Mouse (Mus musculus): ENCODE data around the gene Myf6. TPM values are rescaled to one million over a fixed set of nuclear protein-coding genes. Genes with fewer than 3 reads are reported as not detected.

Gene Myf6
- total and polyA plus RNA-seq, 3 experiments, result not detected

GRCm38 (mm10) chr10:107506397-107506796 lies 11.9 kb upstream of the Myf6 start:
- Histone ChIP-seq H3K9me3 (replicated peaks; ENCODE audit: insufficient read depth, low read length) (no peaks in the 10 kb centered on the region), H3K79me2 (ENCODE audit: control insufficient read depth, insufficient read depth, low read length, poor library complexity) (no peaks in the 10 kb centered on the region), H3K27me3 (ENCODE audit: control insufficient read depth in 1 of 2, insufficient read depth in 2 of 2, low read length in 2 of 2) (no peaks in the 10 kb centered on the region; a peak in 1 of 4 replicates), H3K4me1 (ENCODE audit: control insufficient read depth in 1 of 2, insufficient read depth in 2 of 2, low read length in 2 of 2) (no peaks in the 10 kb centered on the region), H3K36me3 (ENCODE audit: control insufficient read depth in 1 of 2, insufficient read depth in 2 of 2, low read length in 2 of 2) (no peaks in the 10 kb centered on the region), H3K27ac (ENCODE audit: control insufficient read depth, low read depth, low read length) (no peak overlapping the region), H3K4me3 (ENCODE audit: control insufficient read depth in 1 of 2, insufficient read depth in 1 of 2, low read depth in 2 of 2, low read length in 2 of 2) (no peak overlapping the region), H3K9ac (ENCODE audit: control insufficient read depth, low read depth, low read length, poor library complexity, severe bottlenecking) (no peak overlapping the region)
- no peak for TF ChIP-seq RAD21 (IDR thresholded peaks at IDR 0.05; ENCODE audit: low read depth, low read length)
- no peak for TF ChIP-seq USF1 (IDR thresholded peaks at IDR 0.05; ENCODE audit: low read depth, low read length)
- no peak for TF ChIP-seq MAZ (IDR thresholded peaks at IDR 0.05; ENCODE audit: low read depth, low read length)
- TF ChIP-seq NELFE (IDR thresholded peaks at IDR 0.05; ENCODE audit: low read depth, low read length), result no peak
- TF ChIP-seq MEF2A (IDR thresholded peaks at IDR 0.05; ENCODE audit: extremely low read depth, insufficient replicate concordance, low read depth, low read length, poor library complexity, severe bottlenecking), result no peak
- no peak for TF ChIP-seq ETS1 (IDR thresholded peaks at IDR 0.05; ENCODE audit: low read depth, low read length)
- TF ChIP-seq CHD2 (IDR thresholded peaks at IDR 0.05; ENCODE audit: low read length), result no peak
- TF ChIP-seq RCOR1 (IDR thresholded peaks at IDR 0.05; ENCODE audit: low read depth, low read length), result no peak
- no peak for TF ChIP-seq TAL1 (IDR thresholded peaks at IDR 0.05; ENCODE audit: low read length)
- no peak for TF ChIP-seq E2F4 (IDR thresholded peaks at IDR 0.05; ENCODE audit: borderline replicate concordance, low read depth, low read length)
- TF ChIP-seq MAFK (IDR thresholded peaks at IDR 0.05; ENCODE audit: borderline replicate concordance, low read depth, low read length), result no peak
- no peak for DNase-seq (ENCODE audit: low read depth, low spot score)

GRCm38 (mm10) chr10:107503430-107503829 lies 8.9 kb upstream of the Myf6 start:
- Histone ChIP-seq H3K79me2 (ENCODE audit: control insufficient read depth, insufficient read depth, low read length, poor library complexity) (no peaks in the 10 kb centered on the region), H3K4me1 (ENCODE audit: control insufficient read depth in 1 of 2, insufficient read depth in 2 of 2, low read length in 2 of 2) (no peaks in the 10 kb centered on the region), H3K9ac (ENCODE audit: control insufficient read depth, low read depth, low read length, poor library complexity, severe bottlenecking) (no peak overlapping the region), H3K27ac (ENCODE audit: control insufficient read depth, low read depth, low read length) (no peak overlapping the region), H3K9me3 (replicated peaks; ENCODE audit: insufficient read depth, low read length) (no peaks in the 10 kb centered on the region), H3K4me3 (ENCODE audit: control insufficient read depth in 1 of 2, insufficient read depth in 1 of 2, low read depth in 2 of 2, low read length in 2 of 2) (no peak overlapping the region), H3K27me3 (ENCODE audit: control insufficient read depth in 1 of 2, insufficient read depth in 2 of 2, low read length in 2 of 2) (no peaks in the 10 kb centered on the region; a peak in 1 of 4 replicates), H3K36me3 (ENCODE audit: control insufficient read depth in 1 of 2, insufficient read depth in 2 of 2, low read length in 2 of 2) (no peaks in the 10 kb centered on the region)
- no peak for TF ChIP-seq MYB (IDR thresholded peaks at IDR 0.05; ENCODE audit: low read depth, low read length)
- TF ChIP-seq ZMIZ1 (IDR thresholded peaks at IDR 0.05; ENCODE audit: low read depth, low read length), result no peak
- TF ChIP-seq EP300 (IDR thresholded peaks at IDR 0.05; ENCODE audit: low read depth in 1 of 2, low read length in 2 of 2), result no peak
- no peak for TF ChIP-seq RCOR1 (IDR thresholded peaks at IDR 0.05; ENCODE audit: low read depth, low read length)
- TF ChIP-seq POLR2A (IDR thresholded peaks at IDR 0.05; ENCODE audit: control insufficient read depth in 1 of 2, insufficient read depth in 1 of 2, low read depth in 1 of 2, low read length in 2 of 2, poor library complexity in 1 of 2), result no peak
- no peak for TF ChIP-seq E2F4 (IDR thresholded peaks at IDR 0.05; ENCODE audit: borderline replicate concordance, low read depth, low read length)
- TF ChIP-seq POLR2AphosphoS5 (IDR thresholded peaks at IDR 0.05; ENCODE audit: borderline replicate concordance, low read depth, low read length), result no peak
- TF ChIP-seq ZC3H11A (IDR thresholded peaks at IDR 0.05; ENCODE audit: low read depth, low read length), result no peak
- TF ChIP-seq TCF12 (IDR thresholded peaks at IDR 0.05; ENCODE audit: low read depth, low read length), result no peak
- TF ChIP-seq GATA1 (IDR thresholded peaks at IDR 0.05; ENCODE audit: low read depth, low read length), result no peak
- no peak for TF ChIP-seq MXI1 (IDR thresholded peaks at IDR 0.05; ENCODE audit: low read depth, low read length)
- TF ChIP-seq MAFK (IDR thresholded peaks at IDR 0.05; ENCODE audit: borderline replicate concordance, low read depth, low read length), result no peak
- no peak for TF ChIP-seq GABPA (IDR thresholded peaks at IDR 0.05; ENCODE audit: low read depth, low read length)
- TF ChIP-seq NRF1 (IDR thresholded peaks at IDR 0.05; ENCODE audit: insufficient read depth, low read depth, low read length, poor library complexity, severe bottlenecking), result no peak
- TF ChIP-seq ELF1 (IDR thresholded peaks at IDR 0.05; ENCODE audit: low read depth, low read length), result no peak
- no peak for TF ChIP-seq MAX (IDR thresholded peaks at IDR 0.05; ENCODE audit: low read length)
- DNase-seq (ENCODE audit: low read depth, low spot score), result no peak

All from MEL (cell line).